Mouse (Mus musculus): ENCODE results near the gene Cmtm7.

The Cmtm7 gene

GRCm38 (mm10) chr9:114794491-114794890 is 12.8 kb upstream of the Cmtm7 start:
- no peak for DNase-seq

DNA sequence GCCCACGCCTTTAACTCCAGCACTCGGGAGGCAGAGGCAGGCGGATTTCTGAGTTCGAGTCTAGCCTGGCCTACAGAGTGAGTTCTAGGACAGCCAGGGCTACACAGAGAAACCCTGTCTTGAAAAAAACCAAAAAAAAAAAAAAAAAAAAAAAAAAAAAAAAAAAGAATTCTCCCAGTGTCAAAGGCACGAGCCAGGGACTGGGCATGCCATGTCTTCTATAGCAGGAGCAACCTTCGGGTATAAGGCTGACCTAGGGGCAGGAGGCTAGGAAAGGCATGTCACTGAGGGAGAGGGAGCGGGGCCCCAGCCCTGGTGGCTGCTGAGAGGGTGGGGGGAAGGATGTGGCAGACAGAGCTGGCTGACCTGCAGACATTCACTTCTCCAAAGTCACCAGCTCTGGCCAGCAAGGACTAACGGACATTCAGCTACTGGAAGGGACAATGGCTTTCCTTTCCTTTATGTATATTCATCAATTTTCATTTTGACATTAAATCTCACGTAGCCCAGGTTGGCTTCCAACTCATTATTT is 12.2 kb upstream of the Cmtm7 start:
- no peak for DNase-seq

DNA sequence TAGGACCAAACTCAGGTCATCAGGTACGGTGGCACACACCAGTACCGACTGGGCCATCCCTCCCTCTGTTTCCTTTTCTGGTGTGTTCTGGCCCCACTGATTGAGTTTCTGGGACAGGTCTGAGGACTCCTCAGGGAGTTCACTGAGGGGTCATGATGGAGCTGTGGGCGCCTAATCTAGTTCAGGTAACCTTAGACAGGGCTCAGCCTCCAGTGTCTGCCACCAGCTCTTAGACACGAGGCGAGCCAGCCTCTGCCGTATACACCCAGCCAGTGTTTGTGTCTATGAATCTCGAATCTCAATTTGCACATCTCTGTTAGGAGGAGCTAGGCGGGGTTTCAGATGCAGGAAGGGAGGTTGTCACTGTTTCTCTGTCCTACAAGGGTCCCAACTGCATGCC is 8.3 kb upstream of the Cmtm7 start:
- DNase-seq = no peak

GRCm38 (mm10) chr9:114789557-114789956 is 7.9 kb upstream of the Cmtm7 start:
- no peak for DNase-seq

DNA sequence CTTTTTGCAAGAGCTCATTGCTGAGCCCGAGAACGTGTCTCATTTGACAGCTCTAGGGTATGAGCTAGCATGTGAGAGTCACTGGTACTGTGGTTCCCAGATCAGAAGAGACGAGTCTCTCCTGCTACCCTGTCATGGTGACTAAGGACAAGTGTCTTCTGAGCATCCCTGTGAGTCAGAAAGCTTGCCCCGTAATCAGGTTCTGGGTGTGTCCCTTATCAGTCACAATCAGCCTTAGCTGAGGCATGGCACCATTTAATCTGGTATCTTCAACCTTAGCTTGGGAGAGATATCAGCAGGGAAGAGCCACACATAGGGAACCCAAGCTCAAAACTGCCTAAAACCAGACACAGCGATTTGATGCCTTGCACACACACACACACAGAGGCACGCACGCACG is 7.0 kb upstream of the Cmtm7 start:
- no peak for DNase-seq

DNA sequence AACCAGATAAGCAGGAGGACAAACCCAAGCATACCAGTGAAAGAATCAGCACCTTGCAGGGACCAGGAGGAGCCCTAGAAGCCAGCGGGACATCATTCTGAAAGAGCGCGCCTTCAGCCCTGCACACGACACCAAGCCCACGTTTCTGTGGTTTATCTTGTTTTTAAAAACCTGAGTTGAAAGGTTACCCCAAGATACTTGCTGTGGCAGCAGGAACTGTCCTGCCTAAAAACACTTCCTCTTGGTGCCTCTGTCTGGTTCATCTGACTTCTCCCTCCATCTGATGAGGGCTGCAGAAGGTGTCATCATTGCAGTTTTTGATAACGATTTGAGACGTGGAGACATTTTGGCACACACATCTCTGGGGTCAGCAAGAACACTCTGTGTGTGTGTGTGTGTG is 6.1 kb upstream of the Cmtm7 start:
- no peak for DNase-seq

DNA sequence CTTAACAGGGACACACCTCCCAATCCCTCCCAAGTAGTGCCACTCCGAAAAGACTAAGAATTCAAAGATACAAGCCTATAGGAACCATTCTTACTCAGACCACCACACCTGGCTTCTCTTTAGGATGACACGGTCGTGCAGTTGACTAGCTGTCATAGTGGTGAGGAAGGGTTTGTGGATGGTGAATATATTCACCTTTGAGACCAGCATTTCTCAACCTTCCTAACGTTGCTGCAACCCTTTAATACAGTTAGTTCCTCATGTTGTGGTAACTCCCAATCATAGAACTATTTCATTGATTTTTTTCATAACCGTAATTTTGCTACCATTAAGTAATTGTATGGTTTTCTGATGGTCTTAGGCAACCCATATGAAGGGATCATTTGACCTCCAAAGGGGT is 5.5 kb upstream of the Cmtm7 start:
- DNase-seq = no peak

GRCm38 (mm10) chr9:114785432-114786125 is 3.9 kb upstream of the Cmtm7 start:
- DNase-seq = no peak

- peak; percentile 44 to 49 for DNase-seq
Observed at GRCm38 (mm10) chr9:114780746-114781525, 720 bp downstream of the Cmtm7 start.

DNA sequence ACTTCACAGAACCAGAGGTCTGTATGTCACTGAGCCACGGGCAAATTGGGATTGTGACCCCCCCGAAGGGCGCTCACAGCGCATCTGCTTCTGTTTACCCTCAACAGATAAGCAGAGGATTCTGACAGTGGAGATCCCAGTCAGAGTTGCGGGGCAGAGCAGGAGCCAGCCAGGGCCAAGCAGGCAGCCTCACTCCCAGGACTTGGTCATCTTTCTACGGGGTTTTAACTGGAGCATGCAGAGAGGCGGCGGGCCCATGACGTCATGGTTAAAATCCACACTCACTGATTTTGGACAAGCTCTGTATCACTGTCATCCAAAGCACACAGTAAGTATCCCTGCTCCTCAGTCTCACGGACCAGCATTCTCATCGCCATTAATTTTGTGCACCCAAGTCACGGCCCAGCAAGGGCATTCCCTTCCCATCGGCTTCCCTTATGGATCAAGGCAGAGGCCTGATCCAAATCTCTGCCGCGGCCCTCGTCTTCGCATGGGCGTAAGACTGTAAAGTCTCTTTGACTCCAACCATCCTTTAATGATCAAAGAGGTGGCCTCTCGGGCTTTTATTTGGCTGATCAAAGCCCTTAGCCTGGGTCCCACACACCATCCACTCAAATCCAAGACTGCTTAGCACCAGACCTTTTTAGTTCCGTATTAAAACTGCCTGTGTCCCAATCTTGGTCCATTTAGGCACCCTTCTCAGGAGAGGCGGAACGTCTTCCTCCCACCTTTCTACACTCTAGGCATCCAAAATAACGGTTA is 1.5 kb downstream of the Cmtm7 start:
- no peak for DNase-seq

DNA sequence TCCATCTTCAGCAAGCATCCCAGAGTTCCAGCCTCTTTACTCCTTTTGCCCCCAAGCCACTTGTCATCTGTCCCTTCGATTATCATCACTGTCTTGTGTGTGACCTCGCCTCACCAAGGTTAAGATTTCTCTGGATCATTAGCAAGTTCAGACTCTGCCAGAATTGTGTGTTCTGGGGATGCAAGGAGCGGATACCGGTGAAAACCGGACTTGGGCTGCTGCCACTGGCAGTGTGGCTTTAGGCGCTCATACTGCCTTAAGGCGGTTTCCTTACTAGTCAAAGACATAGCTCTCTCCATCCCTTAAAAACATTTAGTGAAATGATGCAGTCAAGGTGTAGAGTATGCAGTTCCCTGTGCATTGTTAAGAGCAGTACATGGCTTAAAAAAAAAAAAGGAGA is 2.8 kb downstream of the Cmtm7 start:
- DNase-seq = no peak

DNA sequence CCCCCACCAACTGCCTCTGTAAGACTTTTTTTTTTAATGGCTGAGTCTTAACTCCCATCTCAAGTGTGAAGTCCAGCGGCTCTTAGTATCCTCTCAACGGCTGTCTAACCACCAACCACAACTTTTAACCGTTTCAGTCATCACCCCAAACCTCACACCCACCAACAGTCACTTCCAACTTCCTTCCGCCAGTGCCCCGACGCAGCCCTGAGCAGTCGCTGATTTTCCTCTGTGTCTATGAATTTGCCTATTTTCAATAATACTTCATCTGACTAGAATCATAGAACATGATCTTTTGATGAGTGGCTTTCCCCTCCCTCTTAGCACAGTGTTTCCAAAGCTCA is 3.6 kb downstream of the Cmtm7 start:
- no peak for DNase-seq

GRCm38 (mm10) chr9:114777178-114778046 is 4.2 kb downstream of the Cmtm7 start:
- DNase-seq = no peak

DNA sequence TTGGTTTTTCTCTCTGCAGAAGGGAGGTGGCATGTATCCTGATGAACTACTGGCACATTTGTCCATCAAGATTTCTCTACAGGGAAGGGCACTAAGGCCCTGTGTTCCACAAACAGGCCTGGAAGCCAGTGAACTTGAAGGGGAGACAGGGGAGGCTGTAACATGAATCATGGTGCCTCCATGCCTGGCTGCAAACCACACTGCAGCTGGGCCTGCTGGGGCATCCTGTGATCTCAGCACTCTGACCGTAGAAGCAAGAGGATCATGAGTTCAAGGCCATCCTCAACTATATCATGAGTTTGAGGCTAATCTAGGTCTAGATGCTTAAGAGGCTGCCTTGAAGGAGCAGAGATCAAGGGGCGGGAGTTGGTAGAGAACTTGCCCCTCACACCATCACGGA is 5.3 kb downstream of the Cmtm7 start:
- DNase-seq = no peak

DNA sequence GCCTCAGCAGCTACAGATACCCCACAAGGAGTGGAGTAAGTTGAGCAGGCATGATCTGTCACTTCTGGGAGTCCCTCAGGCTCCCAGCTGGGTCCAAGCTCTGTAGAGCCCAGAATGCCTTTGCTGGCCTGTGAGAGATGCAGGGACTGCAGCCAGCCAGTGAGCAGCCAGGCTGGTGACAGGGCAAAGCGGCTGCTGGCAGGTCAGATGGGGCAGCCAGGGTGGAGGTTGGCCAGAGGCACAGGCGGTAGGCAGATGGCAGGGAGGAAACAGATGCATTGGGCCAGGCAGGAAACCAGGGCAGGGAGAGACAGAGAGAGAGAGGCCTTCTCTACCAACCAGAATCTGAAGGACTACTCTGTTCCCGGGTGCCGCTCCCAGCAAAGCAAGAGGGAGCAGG is 6.4 kb downstream of the Cmtm7 start:
- peak; percentile 86 to 92 for DNase-seq

GRCm38 (mm10) chr9:114774629-114775028 is 7.0 kb downstream of the Cmtm7 start:
- peak in 1 of 2 experiments; percentile 44 for DNase-seq

- DNase-seq = no peak
Observed at GRCm38 (mm10) chr9:114771565-114771964, 10.1 kb downstream of the Cmtm7 start.

DNA sequence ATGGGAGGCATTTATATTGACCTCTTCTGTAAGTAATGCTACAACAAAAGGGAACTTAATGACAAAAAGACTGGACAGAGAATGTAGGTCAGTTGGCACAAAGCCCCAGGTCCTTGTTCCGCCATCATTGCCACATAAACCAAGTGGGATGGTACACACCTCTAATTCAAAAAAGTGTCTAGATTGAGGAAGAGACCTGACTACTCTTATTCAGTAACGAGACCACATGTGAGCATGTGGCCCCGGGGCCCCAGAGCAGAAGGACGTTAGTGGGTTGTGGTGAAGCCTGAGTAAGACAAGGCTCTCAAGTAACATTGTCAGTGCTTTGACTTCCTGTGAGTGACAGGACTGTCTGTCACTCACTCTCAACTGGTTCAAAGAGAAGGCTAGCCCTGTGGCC is 11.4 kb downstream of the Cmtm7 start:
- no peak for DNase-seq

DNA sequence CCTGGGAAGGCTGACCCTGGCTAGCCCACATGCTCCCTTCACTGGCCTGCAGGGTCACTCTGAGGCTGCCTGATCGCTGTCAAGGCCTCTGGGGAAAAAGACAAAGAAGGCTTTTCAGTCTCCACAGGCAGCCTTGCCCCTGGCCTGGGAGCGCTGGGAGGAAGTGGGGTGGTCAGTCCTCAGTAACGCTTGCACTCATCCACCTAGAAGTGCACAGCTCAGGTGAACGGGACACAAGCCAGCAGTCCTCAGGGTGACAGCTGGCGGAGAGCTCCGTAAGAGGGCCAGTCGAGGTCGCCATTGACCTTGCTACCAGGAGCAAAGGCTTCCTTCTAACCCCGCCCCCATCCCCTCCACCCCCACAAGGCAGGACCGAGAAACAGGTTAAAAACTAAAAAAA is 13.6 kb downstream of the Cmtm7 start:
- DNase-seq = peak; percentile 56 to 58

DNA sequence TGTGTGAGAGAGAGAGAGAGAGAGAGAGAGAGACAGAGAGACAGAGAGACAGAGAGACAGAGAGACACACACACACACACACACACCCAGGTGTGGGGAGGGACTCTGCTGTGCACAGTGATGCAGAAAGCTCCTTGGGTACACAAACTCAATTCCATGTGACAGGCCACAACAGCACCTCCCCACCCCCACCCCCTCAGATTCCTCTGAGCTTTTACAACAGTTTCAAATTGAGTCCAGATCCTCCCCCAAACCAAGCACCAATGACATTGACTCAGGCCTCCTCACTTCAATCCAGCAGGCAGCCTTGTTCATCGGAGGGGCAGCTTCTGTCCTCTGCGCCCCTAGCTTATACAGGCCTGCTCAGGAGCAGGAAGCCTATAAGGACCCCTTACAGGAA is 14.1 kb downstream of the Cmtm7 start:
- no peak for DNase-seq

DNA sequence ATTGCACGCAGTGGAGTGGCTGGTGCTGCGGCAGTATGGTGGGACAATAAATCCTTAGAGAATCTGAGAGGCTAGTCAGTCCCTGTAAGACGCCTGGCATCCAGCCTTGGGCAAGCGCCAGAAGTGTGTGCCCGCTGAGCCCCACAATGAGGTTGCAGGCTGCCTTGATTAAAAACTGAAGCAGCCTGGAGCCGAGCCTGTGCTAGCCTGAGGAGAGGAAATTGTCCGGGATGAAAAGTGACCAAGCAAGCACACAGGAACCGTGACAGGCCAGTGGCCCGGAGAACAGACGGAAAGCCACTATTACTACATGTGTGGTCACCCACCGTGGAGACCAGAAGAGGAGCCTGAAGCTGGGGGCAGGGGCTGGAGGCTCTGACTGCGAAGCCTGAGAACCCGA is 14.6 kb downstream of the Cmtm7 start:
- peak; percentile 88 to 93 for DNase-seq

- DNase-seq = peak; percentile 68 to 73
Observed at GRCm38 (mm10) chr9:114763341-114763740, 18.3 kb downstream of the Cmtm7 start.

DNA sequence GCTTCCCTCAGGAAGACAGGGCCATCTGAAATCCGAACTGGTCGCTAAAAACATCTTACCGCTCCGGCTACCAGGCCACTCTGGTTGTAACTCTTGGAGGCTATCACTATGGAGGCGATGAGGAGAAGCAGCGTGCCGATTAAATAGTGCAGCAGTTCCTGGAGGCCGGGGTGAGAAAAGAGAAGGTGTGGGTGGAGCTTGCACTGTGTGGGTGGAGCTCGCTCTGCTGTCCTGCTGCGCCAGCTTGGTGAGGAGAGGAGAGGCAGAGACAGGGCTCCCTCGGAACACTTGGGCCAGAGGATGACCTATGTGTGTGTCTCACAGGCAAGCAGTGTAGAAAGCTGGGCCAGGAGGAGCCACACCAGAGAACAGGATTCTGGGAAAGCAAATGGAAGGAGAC is 19.8 kb downstream of the Cmtm7 start:
- no peak for DNase-seq
